Mouse (Mus musculus) neural tube, embryonic 11.5 days (tissue): ENCODE results near the gene Tnfsf10. TPM values are rescaled to one million over a fixed set of nuclear protein-coding genes. Genes with fewer than 3 reads are reported as not detected.

Experiments used
- ATAC-seq: fragments of 200-750 bp; cut with Nextera tagmentation; 2 replicates; pipeline ENCODE4 v1.8.0; 2017; ENCODE audit warnings: moderate number of reproducible peaks, mild to moderate bottlenecking, moderate TSS enrichment, moderate library complexity; ENCODE audit not compliant: insufficient read depth, low FRiP score, low TSS enrichment
- DNase-seq: peaks from one replicate; pipeline ENCODE4 v3.0.0-alpha.2; 2015; ENCODE audit warnings: low spot score
- H3K27ac ChIP-seq: fragments of 300-500 bp; sonication (generic); 2 replicates; pipeline ENCODE4 v1.5.1; 2014; ENCODE audit warnings: low read depth, mild to moderate bottlenecking, low read length
- H3K27me3 ChIP-seq: fragments of 300-500 bp; sonication (generic); 2 replicates; pipeline ENCODE4 v1.6.1; 2014; ENCODE audit warnings: mild to moderate bottlenecking, low read length, mixed read lengths; ENCODE audit not compliant: control insufficient read depth, insufficient read depth
- H3K36me3 ChIP-seq: fragments of 300-500 bp; sonication (generic); 2 replicates; pipeline ENCODE4 v1.6.1; 2014; ENCODE audit warnings: mild to moderate bottlenecking, low read length, moderate library complexity, mixed read lengths; ENCODE audit not compliant: control insufficient read depth, insufficient read depth
- H3K4me1 ChIP-seq: fragments of 300-500 bp; sonication (generic); 2 replicates; pipeline ENCODE4 v1.6.1; 2014; ENCODE audit warnings: low read length, mixed read lengths; ENCODE audit not compliant: control insufficient read depth, insufficient read depth
- H3K4me2 ChIP-seq: fragments of 300-500 bp; sonication (generic); 2 replicates; pipeline ENCODE4 v1.6.1; 2014; ENCODE audit warnings: low read depth, mild to moderate bottlenecking, moderate library complexity
- H3K4me3 ChIP-seq: fragments of 300-500 bp; sonication (generic); 2 replicates; pipeline ENCODE4 v1.5.1; 2014; ENCODE audit warnings: low read depth, low read length
- H3K9ac ChIP-seq: fragments of 300-500 bp; sonication (generic); 2 replicates; pipeline ENCODE4 v1.6.1; 2014; ENCODE audit warnings: mild to moderate bottlenecking, low read length
- H3K9me3 ChIP-seq: fragments of 300-500 bp; sonication (generic); 2 replicates; pipeline ENCODE4 v1.6.1; 2016; ENCODE audit warnings: low read length; ENCODE audit not compliant: control insufficient read depth
- WGBS: fragments of 180-500 bp; shearing (Covaris S2); extraction: QIAGEN DNeasy Blood & Tissue Kit; methylation state at CpG from one replicate; pipeline ENCODE4 v1.1.7; 2014; 5-methylcytosine and 5-hydroxymethylcytosine counted together
- polyA plus RNA-seq: library from polyadenylated mRNA; unstranded; fragments of >200 nt; fragmentation: Nextera tagmentation; extraction: Ambion mirVana; gene quantifications from 2 replicates; pipeline ENCODE4 v1.2.1, GENCODE M21; 2014

Tnfsf10 gene
- polyA plus RNA-seq, 1 experiment from 2014 or later = not detected

DNA sequence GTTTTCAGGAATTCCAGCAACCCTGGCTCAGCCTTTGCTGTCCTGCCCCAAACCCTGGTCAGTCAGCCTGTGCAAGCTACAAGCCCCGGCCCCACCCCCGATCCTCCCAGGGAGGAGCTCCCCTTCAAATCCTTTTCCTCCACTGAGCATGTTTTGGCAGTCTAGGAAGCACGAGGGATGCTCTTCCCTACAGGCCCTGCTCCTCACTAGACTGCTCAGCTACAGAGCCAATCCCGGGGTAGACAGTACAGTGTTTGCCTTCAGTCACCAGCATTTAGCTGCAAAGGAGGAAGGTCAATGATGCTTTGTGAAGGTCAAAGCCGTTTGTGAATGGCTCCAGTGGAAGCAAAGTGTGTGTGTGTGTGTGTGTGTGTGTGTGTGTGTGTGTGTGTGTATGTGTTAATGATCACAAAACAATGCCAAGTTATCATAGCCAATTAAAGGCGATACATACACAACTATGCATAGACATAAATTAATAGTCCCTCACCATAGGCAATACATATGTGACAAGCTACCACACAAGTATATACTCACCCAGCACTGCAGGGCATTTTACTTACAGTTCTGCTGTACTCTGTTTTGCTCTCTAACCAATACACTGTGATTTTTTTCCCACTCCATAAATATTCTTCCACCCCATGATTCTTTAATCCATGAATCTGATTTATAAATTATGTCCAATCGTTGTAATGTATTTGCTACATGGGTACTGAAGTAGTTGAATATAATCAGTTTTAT lies 23.0 kb upstream of the Tnfsf10 start:
- no peak overlapping the region for H3K9ac ChIP-seq
- H3K4me1 ChIP-seq = no peaks in the 10 kb centered on the region
- no peak overlapping the region for H3K27ac ChIP-seq
- 71% methylated on average over 7 of the region's 7 CpGs for WGBS
- H3K27me3 ChIP-seq = no peaks in the 10 kb centered on the region
- no peak for ATAC-seq
- H3K4me3 ChIP-seq = no peak overlapping the region
- DNase-seq = no peak
- H3K4me2 ChIP-seq = no peak overlapping the region
- no peaks in the 10 kb centered on the region for H3K36me3 ChIP-seq
- no peaks in the 10 kb centered on the region for H3K9me3 ChIP-seq

DNA sequence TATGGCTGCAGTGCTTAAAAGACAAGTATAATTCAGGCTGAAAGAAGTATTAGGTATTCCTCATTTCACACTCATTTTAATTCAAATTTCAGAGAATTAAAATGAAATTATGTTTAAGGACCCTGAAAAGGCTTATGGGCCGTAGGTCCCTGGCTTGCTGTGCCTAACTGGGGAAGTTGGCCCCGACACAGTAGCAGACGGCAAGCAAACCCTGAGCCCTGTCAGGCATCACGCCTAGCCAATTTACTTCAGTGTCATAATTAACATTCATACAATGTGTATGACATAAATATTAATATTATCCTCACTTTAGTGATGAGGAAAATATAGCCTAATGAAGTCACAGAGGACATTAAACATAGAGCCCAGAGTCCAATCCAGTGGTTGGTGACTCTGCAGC lies 16.4 kb upstream of the Tnfsf10 start:
- ATAC-seq = no peak
- Histone ChIP-seq H3K4me2 (no peak overlapping the region), H3K9me3 (no peaks in the 10 kb centered on the region), H3K36me3 (no peaks in the 10 kb centered on the region), H3K27me3 (no peaks in the 10 kb centered on the region), H3K9ac (no peak overlapping the region), H3K4me1 (no peaks in the 10 kb centered on the region), H3K4me3 (no peak overlapping the region), H3K27ac (no peak overlapping the region)
- DNase-seq = no peak
- 91% methylated on average over 4 of the region's 4 CpGs for WGBS

GRCm38 (mm10) chr3:27302339-27303022 lies 14.3 kb upstream of the Tnfsf10 start:
- Histone ChIP-seq H3K36me3 (no peaks in the 10 kb centered on the region), H3K9me3 (no peaks in the 10 kb centered on the region), H3K27ac (no peak overlapping the region), H3K4me2 (no peak overlapping the region), H3K4me3 (no peak overlapping the region), H3K27me3 (no peaks in the 10 kb centered on the region), H3K9ac (no peak overlapping the region), H3K4me1 (no peaks in the 10 kb centered on the region)
- ATAC-seq (no peak), DNase-seq (no peak)
- WGBS = 64% methylated on average over 9 of the region's 9 CpGs

- Histone ChIP-seq H3K27ac (no peak overlapping the region), H3K9me3 (no peaks in the 10 kb centered on the region), H3K4me1 (no peaks in the 10 kb centered on the region), H3K36me3 (no peaks in the 10 kb centered on the region), H3K27me3 (no peaks in the 10 kb centered on the region), H3K9ac (no peak overlapping the region), H3K4me2 (no peak overlapping the region), H3K4me3 (no peak overlapping the region)
- 84% methylated on average over 10 of the region's 10 CpGs for WGBS
- DNase-seq (no peak), ATAC-seq (no peak)
Measured at GRCm38 (mm10) chr3:27306815-27307214, 10.0 kb upstream of the Tnfsf10 start.

GRCm38 (mm10) chr3:27310973-27311372 lies 5.9 kb upstream of the Tnfsf10 start:
- WGBS = 94% methylated on average over 7 of the region's 7 CpGs

GRCm38 (mm10) chr3:27311475-27311874 lies 5.4 kb upstream of the Tnfsf10 start:
- DNase-seq (no peak), ATAC-seq (no peak)
- 87% methylated on average over 4 of the region's 4 CpGs for WGBS

More at GRCm38 (mm10) chr3:27310973-27311372, 5.9 kb upstream of the Tnfsf10 start:
- Histone ChIP-seq H3K4me3 (no peak overlapping the region), H3K9me3 (no peaks in the 10 kb centered on the region), H3K27ac (no peak overlapping the region), H3K36me3 (no peaks in the 10 kb centered on the region), H3K4me1 (no peaks in the 10 kb centered on the region), H3K27me3 (no peaks in the 10 kb centered on the region), H3K9ac (no peak overlapping the region), H3K4me2 (no peak overlapping the region)
- no peak for DNase-seq
- ATAC-seq = no peak

DNA sequence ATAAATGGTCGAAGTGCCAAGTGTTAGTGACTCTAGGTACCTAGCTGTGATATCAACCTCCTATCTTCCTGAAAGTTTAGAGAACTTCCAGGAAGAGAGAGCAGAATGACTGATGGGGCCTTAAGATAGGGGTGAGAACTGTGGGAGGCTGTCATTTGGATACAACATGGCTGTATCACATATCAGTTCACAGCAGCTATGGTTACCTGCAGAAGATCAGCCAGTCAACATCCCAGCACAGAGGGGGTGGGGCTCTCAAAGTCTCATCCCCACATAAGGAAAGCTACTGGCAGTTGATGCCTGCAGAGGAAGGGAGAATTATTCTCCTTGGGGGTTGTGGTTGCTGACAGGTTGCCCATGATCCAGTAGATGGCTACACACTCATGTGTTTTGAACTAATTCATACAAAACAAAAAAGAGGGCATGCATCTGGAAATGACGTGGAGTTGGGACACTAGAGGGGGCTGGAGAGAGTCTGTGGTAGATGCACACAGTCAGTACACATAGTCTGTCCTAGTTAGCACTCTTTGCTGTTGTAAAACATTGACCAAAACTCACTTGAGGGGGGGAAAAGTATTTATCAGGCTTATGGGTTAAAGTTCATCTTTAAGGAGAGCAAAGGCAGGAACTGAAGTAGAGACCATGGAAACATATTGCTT lies 2.2 kb upstream of the Tnfsf10 start:
- ATAC-seq (no peak), DNase-seq (no peak)
- Histone ChIP-seq H3K36me3 (no peaks in the 10 kb centered on the region), H3K9me3 (no peaks in the 10 kb centered on the region), H3K27me3 (no peaks in the 10 kb centered on the region), H3K4me3 (no peak overlapping the region), H3K9ac (no peak overlapping the region), H3K4me2 (no peak overlapping the region), H3K27ac (no peak overlapping the region), H3K4me1 (no peaks in the 10 kb centered on the region)
- WGBS = 69% methylated on average over 2 of the region's 2 CpGs

More at GRCm38 (mm10) chr3:27311475-27311874, 5.4 kb upstream of the Tnfsf10 start:
- no peak overlapping the region for H3K9ac ChIP-seq
- H3K27me3 ChIP-seq = no peaks in the 10 kb centered on the region
- H3K27ac ChIP-seq = no peak overlapping the region
- H3K4me1 ChIP-seq = no peaks in the 10 kb centered on the region
- H3K36me3 ChIP-seq = no peaks in the 10 kb centered on the region
- no peak overlapping the region for H3K4me3 ChIP-seq
- no peaks in the 10 kb centered on the region for H3K9me3 ChIP-seq
- H3K4me2 ChIP-seq = no peak overlapping the region

DNA sequence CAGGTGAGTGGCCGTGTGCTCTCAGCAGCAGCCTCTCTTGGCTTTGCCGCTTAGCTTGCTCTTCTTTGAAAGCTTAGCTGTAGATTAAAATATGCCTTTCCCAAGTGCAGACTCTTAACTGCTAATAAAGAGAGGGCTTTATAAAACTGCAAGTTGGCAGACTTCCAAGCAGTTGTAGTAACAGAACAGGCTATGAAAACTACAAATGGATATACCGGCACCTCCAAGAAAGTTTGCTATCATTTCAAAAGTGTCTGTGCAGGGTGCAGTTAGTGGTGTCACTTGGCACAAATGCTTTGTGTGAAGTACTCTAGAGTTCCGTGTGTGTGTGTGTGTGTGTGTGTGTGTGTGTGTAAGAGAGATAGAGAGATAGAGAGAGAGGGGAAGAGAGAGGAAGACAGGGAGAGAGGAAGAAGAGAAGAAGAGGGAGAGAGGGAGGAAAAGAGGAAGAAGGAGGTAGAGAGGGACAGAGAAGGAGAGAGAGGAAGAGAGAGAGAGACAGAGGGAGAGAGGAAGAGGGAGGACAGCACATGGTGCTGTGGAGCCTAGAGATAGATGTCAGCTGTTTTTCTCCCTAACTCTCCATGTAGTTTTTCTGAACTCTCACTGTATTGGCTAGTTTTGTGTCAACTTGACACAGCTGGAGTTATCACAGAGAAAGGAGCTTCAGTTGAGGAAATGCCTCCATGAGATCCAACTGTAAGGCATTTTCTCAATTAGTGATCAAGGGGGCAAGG lies 628 bp downstream of the Tnfsf10 start:
- no peak overlapping the region for H3K4me2 ChIP-seq
- 86% methylated on average over 4 of the region's 4 CpGs for WGBS

More for the DNA sequence above, 628 bp downstream of the Tnfsf10 start:
- Histone ChIP-seq H3K4me3 (no peak overlapping the region), H3K36me3 (no peaks in the 10 kb centered on the region), H3K27ac (no peak overlapping the region), H3K4me1 (no peaks in the 10 kb centered on the region), H3K9ac (no peak overlapping the region), H3K9me3 (no peaks in the 10 kb centered on the region), H3K27me3 (no peaks in the 10 kb centered on the region)
- ATAC-seq = no peak
- DNase-seq = no peak
